Mouse (Mus musculus): ENCODE measurements at regions not wholly inside any gene's neighbourhood (a gene's known extent, or its start where the extent isn't known, plus 50 kb on each side); places are given as distances from the start of the nearest gene placed in this dataset.
"Not testable (repeated sequence)": the region's sequence is repeated elsewhere in the genome, so short reads cannot be mapped to it uniquely, and the experiment has no call there.

DNA sequence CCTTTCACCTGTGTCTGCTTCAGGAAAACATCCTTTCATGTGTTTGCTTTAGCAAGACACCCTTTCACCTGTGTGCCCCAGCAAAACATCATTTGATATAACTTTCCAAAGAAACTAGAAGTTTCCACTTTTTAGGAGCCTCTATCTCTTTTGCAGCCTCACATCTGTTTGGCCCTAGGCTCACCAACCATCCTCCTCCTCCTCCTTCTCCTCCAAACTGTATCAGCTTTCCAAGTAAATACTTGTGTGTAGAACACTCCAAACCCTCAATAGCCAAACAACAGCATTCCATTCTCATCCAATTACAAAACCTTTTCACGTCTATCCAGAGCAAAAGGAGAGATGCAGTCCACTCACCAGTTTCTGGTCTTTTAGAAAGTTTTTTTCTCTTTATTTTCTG, 133.1 kb downstream of the Zxdb start:
- Histone ChIP-seq H3K36me3 (ENCODE audit: control insufficient read depth, insufficient read depth, low read length) (no peaks in the 10 kb centered on the region), H3K4me1 (ENCODE audit: control insufficient read depth, insufficient read depth, insufficient read length, low read length) (no peaks in the 10 kb centered on the region), H3K27ac (ENCODE audit: insufficient read depth, low read depth, low read length) (no peak overlapping the region), H3K27me3 (ENCODE audit: control insufficient read depth, insufficient read depth, low read length) (no peaks in the 10 kb centered on the region), H3K4me3 (ENCODE audit: low read depth, low read length) (no peak overlapping the region)
- 41% methylated on average over 1 of the region's 1 CpGs for whole genome bisulfite sequencing
- TF ChIP-seq POLR2A (IDR thresholded peaks at IDR 0.05; ENCODE audit: low read depth, low read length) (no peak), CTCF (IDR thresholded peaks at IDR 0.05; ENCODE audit: extremely low read depth, insufficient read length, insufficient replicate concordance, low read depth, low read length) (no peak)

DNA sequence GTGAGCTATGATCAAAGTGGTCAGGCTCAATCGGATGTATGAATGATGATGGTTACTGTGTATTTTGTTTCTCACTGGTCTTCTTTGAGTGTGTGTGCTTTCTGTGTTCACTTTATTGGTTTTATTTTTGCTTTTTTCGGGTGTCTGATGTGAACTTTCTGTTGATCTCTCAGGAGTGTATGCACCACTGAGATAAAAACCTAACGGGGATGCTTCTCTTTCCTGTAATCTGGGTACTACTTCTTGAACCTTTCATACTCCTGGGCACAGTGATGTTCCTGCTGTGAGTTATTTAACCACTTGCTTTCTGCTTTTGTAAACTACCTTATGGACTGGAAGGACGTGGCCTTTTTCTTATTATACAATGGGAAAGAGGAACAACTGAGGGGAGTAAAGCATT, 133.6 kb downstream of the Zxdb start:
- Histone ChIP-seq H3K4me3 (ENCODE audit: low read depth, low read length) (no peak overlapping the region), H3K36me3 (ENCODE audit: control insufficient read depth, insufficient read depth, low read length) (no peaks in the 10 kb centered on the region), H3K27ac (ENCODE audit: insufficient read depth, low read depth, low read length) (no peak overlapping the region), H3K27me3 (ENCODE audit: control insufficient read depth, insufficient read depth, low read length) (no peaks in the 10 kb centered on the region), H3K4me1 (ENCODE audit: control insufficient read depth, insufficient read depth, insufficient read length, low read length) (no peaks in the 10 kb centered on the region)
- TF ChIP-seq POLR2A (IDR thresholded peaks at IDR 0.05; ENCODE audit: low read depth, low read length): no peak
- no peak for TF ChIP-seq CTCF (IDR thresholded peaks at IDR 0.05; ENCODE audit: extremely low read depth, insufficient read length, insufficient replicate concordance, low read depth, low read length)
- WGBS: 63% methylated on average over 4 of the region's 4 CpGs

DNA sequence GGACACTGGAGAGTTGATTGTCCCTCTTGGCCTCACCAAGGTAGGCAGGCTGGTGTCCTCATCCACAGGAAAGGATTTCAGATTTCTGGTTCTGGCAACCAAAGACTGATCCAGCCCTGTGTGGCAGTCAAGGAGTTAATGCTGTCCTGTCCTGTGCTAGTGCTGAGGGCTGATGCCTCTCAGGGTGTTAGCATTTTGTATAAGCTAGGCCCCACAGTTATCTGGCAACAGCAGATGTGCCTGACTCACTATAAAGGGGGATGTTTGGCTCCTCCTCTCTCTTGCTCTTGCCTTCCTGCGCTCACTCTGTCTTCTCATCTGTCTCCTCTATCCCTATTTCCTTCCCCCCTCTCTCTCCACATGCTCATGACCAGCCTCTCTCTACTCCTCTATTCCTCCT, 138.8 kb downstream of the Zxdb start:
- Histone ChIP-seq H3K4me1 (ENCODE audit: control insufficient read depth, insufficient read depth, insufficient read length, low read length) (no peaks in the 10 kb centered on the region), H3K27ac (ENCODE audit: insufficient read depth, low read depth, low read length) (no peak overlapping the region), H3K27me3 (ENCODE audit: control insufficient read depth, insufficient read depth, low read length) (no peaks in the 10 kb centered on the region), H3K36me3 (ENCODE audit: control insufficient read depth, insufficient read depth, low read length) (no peaks in the 10 kb centered on the region), H3K4me3 (ENCODE audit: low read depth, low read length) (no peak overlapping the region)
- WGBS: 60% methylated on average over 1 of the region's 1 CpGs
- TF ChIP-seq CTCF (IDR thresholded peaks at IDR 0.05; ENCODE audit: extremely low read depth, insufficient read length, insufficient replicate concordance, low read depth, low read length): no peak

DNA sequence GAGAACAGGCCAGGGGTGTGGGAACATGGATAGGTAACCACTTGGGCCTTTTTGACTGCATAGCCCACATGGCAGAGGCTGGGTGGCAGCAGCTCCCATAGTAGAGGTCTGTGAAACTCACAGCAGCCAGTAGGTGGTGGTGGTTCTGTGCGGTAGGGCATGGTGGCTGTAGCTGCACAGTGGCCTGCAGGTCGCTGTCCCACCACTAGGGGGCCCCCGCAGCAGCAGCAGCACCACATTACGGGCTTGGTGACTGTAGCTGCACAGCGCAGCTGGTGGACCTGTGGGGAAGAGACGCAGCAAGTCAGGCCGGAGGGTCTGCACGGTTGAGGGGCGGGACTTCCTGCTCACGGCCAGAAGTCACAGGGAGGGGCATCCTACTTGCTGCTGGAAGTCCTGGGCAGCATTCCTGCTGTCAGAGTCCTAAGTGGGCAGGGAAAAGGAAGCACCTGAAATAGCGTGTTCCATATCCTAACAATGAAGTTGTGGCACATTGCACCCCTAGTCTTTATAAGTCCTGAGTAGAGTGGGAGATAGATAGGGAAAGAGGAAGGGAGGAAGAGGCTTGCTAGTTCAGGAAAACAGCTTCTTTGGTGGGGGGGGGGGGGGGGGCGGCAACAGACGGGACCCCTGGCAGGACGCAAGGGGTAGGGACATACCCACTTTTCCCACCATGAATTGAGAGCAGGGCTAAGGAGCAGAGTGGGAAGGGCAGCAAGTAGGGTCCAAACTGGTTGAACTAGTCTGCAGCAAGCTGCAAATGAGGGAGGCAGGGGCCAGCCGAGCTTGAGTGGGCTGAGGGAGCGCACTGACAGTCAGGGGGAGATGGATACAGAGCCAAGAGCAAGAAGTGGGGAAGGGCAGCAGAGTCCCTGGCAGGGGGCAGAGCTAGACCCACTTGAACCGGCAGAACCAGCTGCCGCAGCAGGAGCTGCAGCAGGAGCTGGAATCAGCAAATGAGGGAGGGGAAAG, 141.4 kb downstream of the Zxdb start:
- H3K27me3 ChIP-seq (ENCODE audit: control insufficient read depth, insufficient read depth, low read length): no peaks in the 10 kb centered on the region
- peak overlapping the region; percentile 38 for H3K4me3 ChIP-seq (ENCODE audit: low read depth, low read length)
- TF ChIP-seq CTCF (IDR thresholded peaks at IDR 0.05; ENCODE audit: extremely low read depth, insufficient read length, insufficient replicate concordance, low read depth, low read length) (peak; percentile 83; the same call in 1 of the 2 replicates), POLR2A (IDR thresholded peaks at IDR 0.05; ENCODE audit: low read depth, low read length) (no peak)
- no peaks in the 10 kb centered on the region for H3K36me3 ChIP-seq (ENCODE audit: control insufficient read depth, insufficient read depth, low read length)
- 25% methylated on average over 16 of the region's 18 CpGs for WGBS
- no peaks in the 10 kb centered on the region for H3K4me1 ChIP-seq (ENCODE audit: control insufficient read depth, insufficient read depth, insufficient read length, low read length)
- H3K27ac ChIP-seq (ENCODE audit: insufficient read depth, low read depth, low read length): no peak overlapping the region

GRCm38 (mm10) chrX:94883547-94883946, 142.9 kb downstream of the Spin4 start:
- H3K27me3 ChIP-seq (ENCODE audit: control insufficient read depth, insufficient read depth, low read length); H3K27ac ChIP-seq (ENCODE audit: insufficient read depth, low read depth, low read length); H3K36me3 ChIP-seq (ENCODE audit: control insufficient read depth, insufficient read depth, low read length); H3K4me1 ChIP-seq (ENCODE audit: control insufficient read depth, insufficient read depth, insufficient read length, low read length); H3K4me3 ChIP-seq (ENCODE audit: low read depth, low read length): not testable (repeated sequence)
- WGBS: 88% methylated on average over 2 of the region's 2 CpGs

All from small intestine, adult 2 months (tissue).